Mouse (Mus musculus) ES-E14 (cell line): ENCODE measurements around the gene Pdcd2.

Experiments
- CHD2 ChIP-seq: IDR thresholded peaks from 2 replicates; pipeline ENCODE4 v1.6.1; 2014; ENCODE audit warnings: mild to moderate bottlenecking, low read depth, low read length, inconsistent platforms
- HCFC1 ChIP-seq: IDR thresholded peaks from 2 replicates; pipeline ENCODE4 v1.6.1; 2012; ENCODE audit warnings: low read length, inconsistent platforms, borderline replicate concordance; ENCODE audit not compliant: insufficient read depth
- MAFK ChIP-seq: IDR thresholded peaks from 2 replicates; pipeline ENCODE4 v1.6.1; 2014; ENCODE audit warnings: mild to moderate bottlenecking, low read depth, low read length, inconsistent platforms; ENCODE audit not compliant: insufficient read depth
- ZC3H11A ChIP-seq: IDR thresholded peaks from 2 replicates; pipeline ENCODE4 v1.6.1; 2012; ENCODE audit warnings: low read depth, mild to moderate bottlenecking, inconsistent platforms, low read length, borderline replicate concordance
- ZNF384 ChIP-seq: IDR thresholded peaks from 2 replicates; pipeline ENCODE4 v1.6.1; 2012; ENCODE audit warnings: low read depth, low read length, inconsistent platforms

DNA sequence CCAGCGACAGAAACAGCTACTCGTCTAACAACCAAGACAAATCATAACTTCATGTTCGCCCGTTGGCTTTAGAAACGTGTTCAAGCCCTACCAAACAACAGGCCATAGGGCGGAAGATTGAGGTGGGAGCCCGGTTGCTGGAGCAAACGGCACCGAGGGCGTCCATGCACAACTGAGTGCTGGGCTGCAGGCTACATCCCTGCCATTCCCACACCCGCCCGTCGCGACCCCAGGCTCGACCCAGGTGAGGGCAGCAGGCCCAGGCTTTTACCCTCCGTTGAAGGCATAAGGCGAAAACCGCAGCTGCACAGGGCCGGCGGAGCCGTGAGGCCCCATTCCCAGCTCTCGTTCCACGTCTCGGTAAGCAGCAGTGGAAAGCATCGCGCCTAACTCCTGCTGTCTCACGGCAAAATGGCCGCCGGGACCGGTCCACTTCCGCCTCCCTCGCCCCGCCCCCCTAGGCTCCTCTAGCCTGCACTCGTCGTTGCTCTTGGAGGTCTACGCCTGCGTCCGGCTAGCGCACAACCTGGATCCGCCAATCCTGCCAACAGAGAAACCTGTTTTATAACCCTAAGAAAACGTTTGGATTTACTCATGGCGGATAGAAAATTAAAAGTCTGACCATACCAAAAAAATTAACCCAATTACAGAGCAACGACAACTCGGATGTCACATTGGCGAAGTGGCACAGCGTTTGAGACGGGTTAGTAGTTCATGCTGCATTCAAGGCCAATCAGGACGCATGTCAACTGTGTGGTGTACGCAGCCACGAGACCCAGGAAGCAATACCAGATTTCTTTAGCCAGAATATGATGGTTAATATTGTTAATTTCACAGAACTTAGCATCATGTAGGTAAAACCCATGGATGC is 29.0 kb downstream of the Pdcd2 start:
- TF ChIP-seq ZC3H11A (no peak), CHD2 (no peak), MAFK (no peak), HCFC1 (peak; percentile 69; the same call in 1 of the 2 replicates), ZNF384 (no peak)
